Mouse (Mus musculus): ENCODE results near the gene Tent4b.
"Not testable (repeated sequence)": the region's sequence is repeated elsewhere in the genome, so short reads cannot be mapped to it uniquely, and the experiment has no call there.

The Tent4b gene

GRCm38 (mm10) chr8:88198945-88199571 lies at the start of gene Tent4b:
Gene Tent4b (plus strand): TSS chr8:88199213.
- peak; percentile 82 for DNase-seq (ENCODE audit: low read depth, low spot score)

DNA sequence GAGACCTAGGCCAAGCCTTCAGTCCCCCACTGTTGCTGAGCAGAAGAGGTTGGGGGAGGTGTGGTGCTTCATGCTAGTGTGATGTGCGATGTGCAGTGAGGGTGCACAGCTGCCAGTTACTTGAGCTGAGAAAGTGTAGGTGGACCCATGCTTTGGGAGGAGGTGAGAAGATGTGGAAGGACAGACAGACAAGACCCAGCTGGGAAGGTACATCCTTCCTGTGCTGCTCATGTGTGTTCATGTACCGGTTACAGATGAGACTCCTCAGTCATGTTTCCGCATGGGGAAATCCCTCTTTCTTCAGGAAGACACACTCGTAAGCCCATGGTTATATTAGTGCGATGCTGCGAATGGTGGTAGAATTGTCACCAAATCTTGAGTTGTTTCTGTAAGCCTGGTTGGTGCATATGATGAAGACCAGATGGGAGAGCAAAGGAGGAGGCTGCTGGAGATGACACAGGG lies 48.1 kb upstream of the Tent4b start:
- DNase-seq (ENCODE audit: low read depth, low spot score): no peak

GRCm38 (mm10) chr8:88160237-88160995 lies 38.6 kb upstream of the Tent4b start:
- DNase-seq (ENCODE audit: low read depth, low spot score): no peak

DNA sequence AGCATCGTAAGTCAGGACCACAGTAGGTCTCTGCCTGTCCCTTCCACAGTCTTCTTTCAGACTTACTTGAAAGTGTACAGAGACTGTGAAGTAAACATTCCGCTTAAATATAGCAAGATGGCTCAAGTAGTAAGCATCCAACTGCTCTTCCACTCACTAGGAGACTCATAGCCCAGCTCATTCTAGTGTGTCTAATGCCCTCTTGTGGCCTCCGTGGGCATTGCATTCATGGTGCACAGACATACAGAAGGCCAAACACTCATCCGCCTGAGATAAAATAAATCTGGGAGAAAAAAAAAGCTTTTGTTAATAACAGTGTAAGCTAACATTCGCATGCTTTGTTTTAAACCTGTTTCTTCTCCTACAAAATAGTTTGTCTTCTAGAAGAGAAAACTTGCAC lies 37.6 kb upstream of the Tent4b start:
- DNase-seq (ENCODE audit: low read depth, low spot score): peak; percentile 58

- no peak for DNase-seq (ENCODE audit: low read depth, low spot score)
These were observed 23.7 kb upstream of the Tent4b start for GRCm38 (mm10) chr8:88175264-88175663.

- DNase-seq (ENCODE audit: low read depth, low spot score): no peak
These were observed 21.7 kb upstream of the Tent4b start for GRCm38 (mm10) chr8:88177291-88177690.

GRCm38 (mm10) chr8:88183121-88183520 lies 15.9 kb upstream of the Tent4b start:
- no peak for DNase-seq (ENCODE audit: low read depth, low spot score)

- no peak for DNase-seq (ENCODE audit: low read depth, low spot score)
These were observed 14.1 kb upstream of the Tent4b start for GRCm38 (mm10) chr8:88184914-88185313.

- DNase-seq (ENCODE audit: low read depth, low spot score): no peak
These were observed 13.3 kb upstream of the Tent4b start for GRCm38 (mm10) chr8:88185716-88186115.

DNA sequence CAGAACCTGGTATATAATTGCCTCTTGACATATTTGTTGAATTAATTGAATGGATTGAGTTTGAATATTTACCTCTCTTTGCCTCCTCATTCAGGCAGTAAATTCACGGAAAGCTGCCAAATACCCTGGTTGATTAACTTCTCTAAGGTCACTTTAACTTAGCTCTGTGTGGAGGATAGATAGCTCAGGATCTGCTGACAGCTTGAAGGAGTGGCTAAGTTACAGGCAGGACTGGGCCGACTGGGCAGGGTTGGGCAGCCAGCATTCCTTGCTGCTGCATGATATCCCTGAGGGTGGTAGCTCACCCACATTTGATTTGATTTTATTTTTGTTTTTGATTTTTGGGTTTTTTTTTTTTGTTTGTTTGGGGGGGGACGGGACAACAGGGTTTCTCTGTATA lies 1.7 kb upstream of the Tent4b start:
- DNase-seq (ENCODE audit: low read depth, low spot score): no peak

DNA sequence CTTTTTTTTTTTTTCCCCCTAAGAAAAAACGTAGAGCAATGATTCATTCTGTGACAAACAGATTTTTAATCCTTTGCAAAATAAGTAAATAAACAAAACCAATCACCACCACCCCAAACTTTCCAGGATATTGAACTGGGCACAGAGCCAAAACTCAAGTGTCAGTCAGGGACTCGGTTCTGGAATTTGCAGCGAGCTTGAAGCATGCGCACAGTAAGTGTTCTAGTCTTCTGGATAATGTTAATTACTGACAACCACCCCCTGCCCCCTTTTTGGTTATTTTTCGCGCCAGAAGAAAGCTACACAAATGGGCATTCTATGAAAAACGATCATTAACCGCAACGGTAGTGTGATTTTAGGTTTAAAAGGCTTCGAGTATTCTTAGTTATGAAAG lies 465 bp upstream of the Tent4b start:
- no peak for DNase-seq (ENCODE audit: low read depth, low spot score)

DNA sequence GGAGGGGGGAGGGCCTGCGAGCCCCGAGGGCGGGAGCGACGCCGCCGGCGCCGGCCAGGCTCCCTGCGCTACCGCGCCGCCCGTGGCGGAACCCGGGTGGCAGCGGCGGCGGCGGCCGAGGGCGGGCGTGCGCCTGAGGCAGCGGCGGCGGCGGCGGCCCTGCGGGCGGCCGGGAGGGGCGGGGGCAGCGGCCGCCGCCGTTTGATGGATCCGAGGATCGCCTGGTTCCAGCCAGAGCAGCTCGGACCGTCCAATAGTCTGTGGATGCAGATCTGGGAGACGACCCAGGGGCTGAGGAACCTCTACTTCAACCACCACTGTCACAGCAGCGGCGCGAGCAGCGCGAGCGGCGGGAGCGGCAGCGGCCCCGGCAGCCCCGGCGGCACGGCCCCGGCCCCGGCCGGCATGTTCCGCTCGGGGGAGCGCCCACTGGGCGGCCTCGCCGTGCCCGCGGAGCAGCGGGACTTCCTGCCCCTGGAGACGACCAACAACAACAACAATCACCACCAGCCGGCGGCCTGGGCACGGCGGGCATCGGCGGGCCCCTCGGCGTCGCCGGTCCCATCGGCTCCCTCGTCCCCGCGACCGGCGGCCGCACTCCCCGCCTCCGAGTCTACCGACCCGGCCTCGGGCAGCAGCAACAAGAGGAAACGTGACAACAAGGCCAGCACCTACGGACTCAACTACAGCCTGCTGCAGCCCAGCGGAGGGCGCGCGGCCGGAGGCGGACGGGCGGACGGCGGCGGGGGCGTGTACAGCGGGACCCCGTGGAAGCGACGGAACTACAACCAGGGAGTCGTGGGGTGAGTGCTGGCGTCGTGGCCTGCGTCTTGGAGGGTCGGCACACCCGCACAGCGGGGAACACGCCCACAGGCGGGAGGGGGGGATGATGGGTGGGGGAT lies 938 bp downstream of the Tent4b start:
- no peak for DNase-seq (ENCODE audit: low read depth, low spot score)

DNA sequence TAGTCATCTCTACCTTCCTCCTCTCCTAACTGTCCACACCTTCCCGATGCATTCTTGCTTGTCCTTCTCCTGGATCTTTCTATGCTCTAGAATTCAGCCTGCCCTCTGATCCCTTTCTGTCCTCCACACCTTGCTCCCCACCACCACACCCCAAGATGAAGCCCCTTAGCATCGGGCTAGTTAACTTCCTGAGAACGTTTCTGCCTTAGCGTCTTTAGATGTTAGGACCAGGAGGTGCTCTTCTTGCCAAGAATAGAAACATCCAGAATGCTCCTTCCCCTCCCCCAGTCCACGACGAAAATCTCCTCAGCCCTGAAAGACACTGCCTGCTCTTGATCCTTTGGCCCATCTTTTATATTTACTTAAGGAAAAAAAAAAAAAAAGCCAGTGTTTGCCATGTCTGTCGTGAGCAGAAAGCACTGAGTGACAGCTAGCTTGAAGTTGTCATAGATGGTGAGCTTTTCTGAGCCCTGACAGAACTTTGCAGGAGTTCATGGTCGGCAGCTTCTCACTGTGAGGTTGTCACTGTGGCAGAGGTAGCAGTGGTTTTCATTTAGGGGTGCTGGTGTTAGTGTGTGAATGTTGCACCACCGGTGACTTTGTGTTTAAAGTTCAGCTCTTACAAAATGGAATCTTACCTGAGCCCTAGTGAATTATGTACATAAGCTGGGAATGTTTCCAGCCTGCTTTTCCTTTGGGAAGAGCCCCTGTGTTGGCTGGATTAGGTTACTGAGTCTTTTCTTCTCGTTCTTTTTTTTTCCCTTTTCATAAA lies 1.9 kb downstream of the Tent4b start:
- no peak for DNase-seq (ENCODE audit: low read depth, low spot score)

- no peak for DNase-seq (ENCODE audit: low read depth, low spot score)
These were observed 2.6 kb downstream of the Tent4b start for GRCm38 (mm10) chr8:88201641-88202040.

DNA sequence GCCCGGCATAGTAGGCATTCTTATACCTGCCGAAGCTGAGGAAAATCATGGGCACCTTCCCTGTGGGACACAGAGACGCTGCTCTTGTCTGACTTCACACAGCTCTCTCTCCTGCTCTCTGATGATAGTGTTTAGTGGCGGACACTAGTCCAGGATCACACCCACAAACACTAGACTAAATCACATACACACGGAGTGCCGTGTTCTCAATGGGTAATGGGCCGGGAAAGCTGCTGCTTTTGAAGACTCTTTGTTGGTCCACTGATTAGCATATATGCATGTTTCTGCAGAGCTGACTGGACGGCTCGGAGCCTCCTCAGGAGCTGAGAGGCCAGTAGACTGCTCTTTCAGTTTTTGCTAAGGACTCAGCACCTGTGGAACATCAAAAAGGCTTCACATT lies 7.0 kb downstream of the Tent4b start:
- DNase-seq (ENCODE audit: low read depth, low spot score): no peak

DNA sequence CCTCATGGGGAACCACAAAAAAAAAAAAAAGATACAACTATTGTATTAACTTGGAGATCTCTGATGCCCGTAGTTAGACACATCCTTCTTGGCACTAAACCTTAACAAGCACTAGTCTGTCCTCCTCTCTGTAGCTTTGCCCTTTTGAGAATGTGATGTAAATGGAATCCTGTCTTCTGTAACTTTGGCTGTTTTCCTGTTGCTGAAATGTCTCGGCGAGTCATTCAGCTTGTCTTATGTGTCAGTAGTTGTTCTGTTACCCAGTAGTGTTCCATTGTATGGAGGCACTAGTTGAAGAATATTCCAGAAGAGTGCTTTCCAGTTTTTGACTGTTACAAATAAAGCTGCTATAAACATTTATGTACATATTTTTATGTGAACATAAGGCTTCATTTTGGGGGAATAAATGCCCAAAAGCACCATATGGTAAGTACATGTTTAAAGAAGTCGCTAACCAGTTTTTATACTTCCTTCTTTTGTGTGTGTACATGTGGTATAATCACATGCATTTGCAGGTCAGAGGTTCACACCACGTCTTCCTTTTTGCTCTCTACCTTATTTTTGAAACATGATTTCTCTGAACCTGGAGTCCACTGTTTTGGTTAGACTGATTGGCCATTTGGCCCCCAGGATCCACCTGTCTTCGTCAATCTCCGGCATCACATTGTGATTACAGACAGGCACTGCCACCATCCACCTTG lies 8.3 kb downstream of the Tent4b start:
- DNase-seq (ENCODE audit: low read depth, low spot score): no peak

DNA sequence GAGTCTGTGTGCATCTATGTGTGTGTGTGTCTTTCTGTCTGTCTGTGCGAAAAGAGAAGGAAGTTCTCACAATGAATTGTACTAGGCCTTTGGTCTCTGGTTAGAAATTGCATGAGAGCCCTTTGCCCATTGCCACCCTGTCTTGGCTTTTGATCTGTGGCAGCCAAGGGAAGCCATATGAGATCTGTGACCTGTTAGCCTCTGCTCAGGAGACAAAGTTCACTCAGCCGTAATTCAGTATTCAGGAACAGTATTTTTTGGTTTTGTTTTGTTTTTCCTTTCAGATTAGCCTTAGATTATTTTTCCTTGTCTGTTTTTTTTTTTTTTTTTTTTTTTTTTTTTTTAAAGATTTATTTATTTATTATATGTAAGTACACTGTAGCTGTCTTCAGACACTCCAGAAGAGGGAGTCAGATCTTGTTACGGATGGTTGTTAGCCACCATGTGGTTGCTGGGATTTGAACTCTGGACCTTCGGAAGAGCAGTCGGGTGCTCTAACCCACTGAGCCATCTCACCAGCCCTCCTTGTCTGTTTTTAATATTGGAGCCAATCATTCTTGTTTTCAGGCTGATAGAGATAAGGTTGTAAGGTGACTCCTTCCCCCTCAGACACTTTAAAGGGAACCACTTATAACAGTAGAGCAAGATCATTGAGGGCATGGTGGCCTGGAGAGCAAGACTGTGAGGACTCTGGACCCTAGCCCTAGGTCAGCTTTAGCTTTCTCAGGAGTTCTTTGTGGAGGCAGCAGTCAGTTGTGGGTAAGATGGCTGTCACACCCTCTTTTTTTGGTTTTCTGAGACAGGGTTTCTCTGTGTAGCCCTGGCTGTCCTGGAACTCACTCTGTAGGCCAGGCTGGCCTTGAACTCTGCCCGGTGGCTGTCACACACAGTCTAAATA lies 11.2 kb downstream of the Tent4b start:
- not testable (repeated sequence) for DNase-seq (ENCODE audit: low read depth, low spot score)

- no peak for DNase-seq (ENCODE audit: low read depth, low spot score)
These were observed 22.3 kb downstream of the Tent4b start for GRCm38 (mm10) chr8:88221353-88221752.

DNA sequence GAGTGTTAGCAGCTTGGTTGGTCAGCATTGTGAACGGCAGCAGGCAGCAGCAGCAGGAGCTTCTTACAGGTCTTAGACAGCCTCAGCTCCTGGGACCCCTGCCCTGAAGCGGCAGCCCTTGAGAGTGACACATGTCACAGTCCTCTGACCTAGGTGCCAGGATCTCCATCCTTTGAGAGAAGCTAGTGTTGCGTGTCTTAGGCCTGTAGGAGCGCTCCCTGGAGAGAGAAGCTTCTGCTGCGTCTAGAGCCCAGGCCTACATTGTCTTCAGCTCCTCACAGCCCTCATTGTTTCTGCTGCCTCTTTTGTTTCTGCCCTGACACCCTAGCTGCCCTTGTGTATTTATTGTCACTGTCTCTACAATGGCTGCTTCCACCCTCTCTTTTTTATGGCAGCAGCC lies 26.3 kb downstream of the Tent4b start:
- no peak for DNase-seq (ENCODE audit: low read depth, low spot score)

DNA sequence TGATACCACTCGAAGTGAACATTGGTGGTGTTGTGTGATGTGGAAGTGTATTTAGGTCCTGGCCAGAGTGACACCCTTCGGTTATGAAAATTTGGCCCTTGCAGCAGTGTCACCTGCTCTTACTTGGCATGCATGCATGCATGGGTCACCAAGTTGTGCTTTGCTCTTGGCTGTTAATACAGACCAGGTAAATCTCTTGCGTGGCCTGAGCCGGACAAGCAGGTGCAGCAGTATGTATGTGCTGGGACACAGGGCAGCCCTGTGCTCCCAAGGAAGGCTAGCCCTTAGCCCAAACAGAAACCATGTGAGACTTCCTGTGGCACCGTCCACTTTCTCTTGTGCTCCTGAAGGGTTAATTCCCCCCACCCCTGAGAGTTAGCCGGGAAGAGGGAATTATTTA lies 28.8 kb downstream of the Tent4b start:
- DNase-seq (ENCODE audit: low read depth, low spot score): no peak

Measured in retina, postnatal 7 days (tissue).